Mouse (Mus musculus) megakaryocyte, embryonic 14.5 days (primary cell): ENCODE data around the gene Spag9.
"Not testable (repeated sequence)": the region's sequence is repeated elsewhere in the genome, so short reads cannot be mapped to it uniquely, and the experiment has no call there.

ENCODE experiments used
- FLI1 ChIP-seq: IDR thresholded peaks from 2 replicates; pipeline ENCODE4 v1.6.1; 2012; ENCODE audit warnings: low read length, inconsistent platforms, mixed read lengths
- GATA1 ChIP-seq: IDR thresholded peaks from 3 replicates; pipeline ENCODE4 v1.6.1; 2012; ENCODE audit warnings: mixed read lengths, low read length, inconsistent platforms, borderline replicate concordance

- TF ChIP-seq GATA1, FLI1: not testable (repeated sequence)
Measured at GRCm38 (mm10) chr11:94086966-94087365, 91.1 kb downstream of the Spag9 start.
